Mouse (Mus musculus) urinary bladder, postnatal 25 days (tissue): ENCODE results near the gene Dpf2.
"Not testable (repeated sequence)": the region's sequence is repeated elsewhere in the genome, so short reads cannot be mapped to it uniquely, and the experiment has no call there.

Source experiments
- DNase-seq: peaks from one replicate; pipeline ENCODE4 v3.0.0; 2022; ENCODE audit warnings: low spot score

Dpf2 gene

DNA sequence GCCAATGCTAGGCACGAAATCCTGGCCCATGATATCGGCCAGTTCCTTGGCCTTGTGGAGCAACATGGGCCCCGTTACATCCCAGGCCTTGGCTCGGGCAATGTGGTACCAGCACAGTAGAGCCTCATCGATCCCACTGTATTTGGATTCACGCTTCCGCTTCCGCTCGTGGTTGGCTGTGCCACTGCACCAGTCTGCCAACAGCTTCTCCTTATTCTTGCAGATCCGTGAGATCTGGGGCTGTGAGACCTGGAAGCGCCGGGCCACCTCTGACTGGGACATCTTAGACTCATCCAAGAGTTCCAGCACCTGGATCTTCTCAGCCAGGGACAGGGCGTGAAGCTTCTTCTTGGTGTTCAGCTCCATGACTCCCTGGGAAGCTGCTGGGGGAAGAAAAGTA is 20.1 kb downstream of the Dpf2 start:
- no peak for DNase-seq

DNA sequence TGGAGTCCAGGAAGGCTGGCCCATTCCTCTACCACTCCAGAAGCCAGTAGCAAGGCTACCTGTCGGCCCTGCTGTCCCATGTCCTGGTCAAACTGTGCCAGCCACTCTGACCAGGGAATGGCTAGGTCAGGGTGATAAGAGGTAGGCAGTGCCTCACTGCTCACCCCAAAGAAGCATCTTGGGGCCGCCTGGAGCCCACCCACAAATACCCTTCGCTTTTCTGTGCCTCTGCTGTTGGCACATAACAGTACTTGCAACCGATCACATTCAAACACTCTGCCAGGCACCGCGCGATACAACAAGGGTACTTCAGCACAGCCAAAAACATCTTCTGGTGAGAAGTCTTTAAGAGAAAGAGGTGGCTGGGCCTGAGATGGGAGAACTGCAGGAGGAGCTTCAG is 20.5 kb downstream of the Dpf2 start:
- DNase-seq: no peak

DNA sequence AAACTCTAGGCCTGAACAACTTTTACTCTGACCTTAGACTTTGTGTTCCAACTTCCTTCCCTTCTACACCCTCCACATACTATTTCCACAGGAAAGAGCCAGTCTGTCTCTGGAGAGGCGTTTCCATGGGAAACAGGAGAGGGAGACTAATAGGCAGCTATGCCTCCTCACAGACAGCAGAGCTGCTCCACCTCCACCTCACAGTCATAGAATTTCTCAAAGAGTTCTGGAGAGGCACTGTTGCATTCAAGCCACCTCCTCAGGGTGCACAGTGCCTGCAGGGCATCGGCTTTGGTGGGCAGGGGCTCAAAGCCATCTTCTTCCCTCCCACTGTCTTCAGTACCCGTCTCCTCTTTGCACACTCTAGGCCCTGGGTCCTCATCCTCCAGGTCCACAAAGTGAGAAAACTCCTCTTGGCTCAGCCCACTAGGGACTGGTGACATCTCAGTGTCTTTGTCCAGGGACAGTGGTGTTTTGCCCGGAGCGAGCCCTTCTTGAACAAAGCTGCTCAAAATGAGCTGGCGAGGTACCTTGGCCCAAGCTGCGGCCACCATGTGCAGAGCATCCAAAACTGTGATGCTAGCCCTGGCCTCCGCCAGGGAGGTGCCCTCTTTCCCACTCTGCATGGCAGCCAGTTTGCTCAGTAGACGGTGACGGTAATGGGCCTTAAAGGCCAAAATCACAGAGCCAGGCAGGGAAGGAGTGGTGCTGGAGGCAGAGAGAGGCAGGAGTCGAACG is 21.1 kb downstream of the Dpf2 start:
- DNase-seq: no peak

DNA sequence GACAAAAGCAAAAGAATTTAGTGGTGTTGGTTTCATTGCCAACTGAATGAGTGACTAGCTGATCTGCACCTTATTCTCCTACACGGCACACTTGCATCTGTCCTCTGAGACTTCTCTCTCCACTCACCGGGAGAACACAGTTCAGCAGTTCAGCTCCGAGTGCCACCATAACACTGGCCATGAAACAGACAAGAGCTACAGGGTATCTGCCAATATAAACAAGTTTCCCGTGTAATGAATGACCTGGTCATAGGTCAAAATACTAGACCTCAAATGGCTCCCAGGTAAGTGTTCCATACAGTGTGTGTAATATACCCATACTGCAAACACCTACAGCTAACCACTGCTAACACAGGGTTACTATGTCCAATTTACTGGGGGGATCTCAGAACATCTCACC is 23.6 kb downstream of the Dpf2 start:
- DNase-seq: no peak

DNA sequence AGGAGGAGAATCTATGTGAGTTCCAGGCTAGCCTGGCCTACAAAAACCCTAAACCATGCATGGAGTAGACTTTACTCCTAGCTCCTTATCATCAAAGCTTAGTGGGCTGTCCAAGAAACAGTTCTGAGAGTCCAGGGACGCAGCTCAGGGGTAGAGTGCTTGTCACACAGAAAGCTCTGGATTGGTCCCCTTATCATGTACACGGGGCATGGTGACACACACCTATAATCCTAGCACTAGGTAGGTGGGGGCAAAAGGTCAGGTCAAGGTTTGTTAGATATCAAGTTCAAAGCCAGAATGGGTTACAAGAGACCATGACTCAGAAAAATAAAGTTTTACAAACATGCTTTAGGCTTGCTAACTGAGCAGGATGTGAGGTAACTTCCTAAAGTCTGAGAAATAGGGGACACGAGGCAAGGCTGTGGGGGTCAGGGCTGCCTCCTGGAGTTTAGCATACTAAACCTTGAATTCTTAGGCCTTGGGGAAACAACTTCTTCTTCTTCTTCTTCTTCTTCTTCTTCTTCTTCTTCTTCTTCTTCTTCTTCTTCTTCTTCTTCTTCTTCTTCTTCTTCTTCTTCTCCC is 25.5 kb downstream of the Dpf2 start:
- DNase-seq: no peak

DNA sequence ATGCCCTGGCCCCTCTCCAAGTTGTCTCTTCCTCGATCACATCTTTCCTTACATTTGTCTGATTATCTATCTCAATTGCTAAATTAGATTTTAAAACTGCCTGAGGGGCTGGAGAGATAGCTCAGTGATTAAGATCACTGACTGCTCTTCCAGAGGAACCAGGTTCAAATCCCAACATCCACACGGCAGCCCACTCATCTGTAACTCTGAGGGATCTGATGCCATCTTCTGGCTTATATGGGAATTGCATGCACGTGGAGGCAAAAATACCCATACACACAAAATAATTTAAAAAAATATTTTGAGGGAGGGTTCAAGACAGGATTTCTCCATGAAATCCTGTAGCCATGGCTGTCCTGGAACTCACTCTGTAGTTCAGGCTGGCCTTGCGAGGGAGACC is 27.0 kb downstream of the Dpf2 start:
- DNase-seq: no peak

DNA sequence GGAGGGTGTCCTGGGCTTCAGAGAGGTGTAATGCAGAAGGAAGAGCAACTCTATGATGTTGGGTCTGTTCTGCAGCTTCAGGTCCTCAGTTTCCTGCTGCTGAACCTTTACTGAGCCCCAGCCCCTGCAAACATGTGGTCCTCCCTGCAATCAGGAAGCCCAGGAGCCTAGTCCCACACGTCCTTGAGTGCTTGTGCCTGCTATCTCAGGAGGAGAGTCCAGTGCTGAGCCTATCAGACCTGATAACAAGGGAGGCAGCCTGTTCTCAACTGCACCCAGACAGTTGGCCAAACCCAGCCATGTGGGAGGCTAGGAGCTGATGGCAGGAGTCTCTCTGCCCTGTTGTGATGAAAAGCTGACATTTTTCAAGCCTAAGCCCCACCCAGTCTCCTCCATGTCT is 28.9 kb downstream of the Dpf2 start:
- no peak for DNase-seq

DNA sequence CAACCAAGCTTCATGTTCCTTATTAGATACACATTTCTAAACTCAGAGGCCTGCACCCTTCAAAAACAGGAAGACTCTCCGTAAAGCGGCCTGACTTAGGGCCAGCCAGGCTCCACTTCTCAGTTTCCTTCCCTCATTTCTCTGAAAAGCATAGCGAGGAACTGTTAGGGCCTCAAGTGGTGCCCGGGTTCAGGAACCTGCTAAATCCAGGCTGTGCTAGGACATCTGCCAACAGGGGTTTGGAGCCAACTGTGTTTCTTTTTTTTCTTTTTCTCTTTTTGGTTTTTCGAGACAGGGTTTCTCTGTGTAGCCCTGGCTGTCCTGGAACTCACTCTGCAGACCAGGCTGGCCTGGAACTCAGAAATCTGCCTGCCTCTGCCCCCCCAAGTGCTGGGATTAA is 30.7 kb downstream of the Dpf2 start:
- DNase-seq: not testable (repeated sequence)

DNA sequence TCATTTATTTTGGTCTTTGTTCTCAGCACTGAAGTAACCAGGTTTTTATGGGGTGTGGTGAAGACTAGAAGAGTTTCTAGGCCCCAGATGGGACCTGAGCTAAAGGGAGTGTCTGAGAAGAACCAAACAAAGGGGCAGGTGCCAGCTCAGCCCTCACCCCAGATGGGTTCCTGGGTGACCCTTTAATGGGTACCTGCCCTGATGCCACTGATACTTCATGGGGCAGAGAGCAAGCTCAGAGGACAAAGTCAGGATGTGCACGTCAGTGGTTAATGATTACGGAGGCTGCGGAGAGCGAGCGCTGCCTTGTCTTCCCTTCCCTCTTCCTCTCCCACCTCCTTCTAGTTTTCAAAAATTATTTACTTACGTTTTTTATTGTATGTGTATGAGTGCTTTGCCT is 31.7 kb downstream of the Dpf2 start:
- no peak for DNase-seq

DNA sequence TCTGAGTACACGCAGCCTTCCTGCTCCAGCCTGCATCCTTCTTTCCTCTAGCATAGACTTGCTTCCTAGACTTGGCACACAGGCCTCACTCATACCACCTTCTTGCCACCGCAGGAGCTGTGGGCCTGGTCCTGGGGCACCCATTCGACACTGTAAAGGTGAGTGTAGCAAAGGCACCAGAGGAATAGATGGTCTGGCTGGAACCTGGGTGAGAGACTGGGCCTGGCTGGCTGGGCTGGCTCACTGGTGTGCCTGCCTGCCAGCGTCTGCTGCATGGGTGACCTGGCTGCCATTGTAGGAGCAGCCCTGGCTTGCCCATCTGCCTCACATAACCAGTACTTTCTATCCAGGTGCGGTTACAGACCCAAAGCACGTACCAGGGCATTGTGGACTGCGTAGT is 33.1 kb downstream of the Dpf2 start:
- no peak for DNase-seq

DNA sequence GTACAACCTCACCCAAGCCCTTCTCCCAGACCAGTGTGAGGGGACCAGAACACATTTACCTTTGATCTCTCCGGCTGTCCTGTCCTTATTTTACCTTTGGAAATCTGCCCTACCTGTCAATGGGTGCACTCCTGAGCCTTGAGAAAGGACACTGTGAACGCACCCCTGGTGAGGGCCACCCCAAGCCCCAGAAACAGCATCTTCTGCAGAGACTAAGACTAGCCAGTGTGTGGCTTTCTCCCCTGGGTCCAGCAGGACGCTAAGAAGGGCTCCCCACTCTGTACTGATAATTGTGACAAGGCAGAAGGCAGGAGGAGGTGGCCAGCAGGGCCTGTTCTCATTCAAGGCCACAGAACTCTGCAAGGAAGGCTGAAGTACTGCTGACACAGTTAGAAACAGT is 33.9 kb downstream of the Dpf2 start:
- no peak for DNase-seq

DNA sequence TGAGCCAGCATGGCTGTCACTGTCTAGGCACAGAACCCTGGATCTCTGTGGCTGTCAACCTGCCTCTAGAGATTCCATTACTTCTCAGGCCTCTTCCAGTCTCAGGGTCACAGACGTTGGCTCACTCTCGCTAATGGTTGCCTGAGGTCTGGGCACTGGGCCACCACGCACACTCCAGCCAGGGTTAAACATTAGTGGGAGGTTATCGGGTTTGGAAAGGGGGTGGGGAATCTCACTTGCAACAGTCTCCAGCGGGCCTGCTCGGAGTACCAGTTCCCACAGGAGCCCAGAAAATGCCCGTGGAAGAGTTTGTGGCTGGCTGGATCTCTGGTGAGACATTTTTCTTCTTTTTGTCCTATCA is 34.5 kb downstream of the Dpf2 start:
- DNase-seq: no peak

DNA sequence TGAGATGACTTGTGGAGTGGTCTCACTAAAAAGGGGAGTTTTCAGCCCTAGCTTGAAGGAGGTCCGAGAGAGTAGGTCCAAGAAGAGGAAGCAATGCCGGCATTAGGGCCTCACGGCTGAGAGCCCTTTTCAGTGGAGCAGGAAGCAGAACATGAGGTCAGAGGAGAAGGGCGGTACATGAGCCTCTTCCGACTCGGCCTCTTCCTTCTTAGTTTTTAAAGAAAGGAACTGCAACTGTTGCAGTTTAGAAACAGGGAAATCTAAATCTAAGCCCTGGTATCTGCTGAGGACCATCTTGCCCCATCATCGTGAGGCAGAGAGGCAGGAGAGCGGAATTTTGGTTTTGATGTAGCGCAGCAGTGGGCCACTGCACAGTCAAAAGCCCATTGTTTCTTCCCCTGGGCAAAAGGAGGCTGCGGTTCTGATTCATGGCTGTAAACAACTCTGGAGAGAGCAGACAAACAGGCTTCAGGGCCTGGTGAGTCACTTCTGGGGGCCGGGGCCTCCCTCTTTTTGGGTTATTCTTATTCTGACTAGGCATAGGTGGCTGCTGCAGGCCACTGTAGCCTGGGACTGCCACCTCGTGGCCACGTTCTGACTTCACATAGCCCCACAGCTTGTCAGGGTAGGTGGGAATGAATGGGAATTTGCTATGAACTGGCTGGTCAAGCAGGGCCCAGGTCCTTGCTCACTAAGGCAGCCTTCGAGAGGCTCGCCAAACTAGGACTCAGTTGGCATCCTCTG is 35.0 kb downstream of the Dpf2 start, which contains the start of gene Slc25a45:
Gene Slc25a45, plus strand, starts transcription at position 191 of the 744 bp plus-strand sequence.
- DNase-seq: peak; percentile 63

DNA sequence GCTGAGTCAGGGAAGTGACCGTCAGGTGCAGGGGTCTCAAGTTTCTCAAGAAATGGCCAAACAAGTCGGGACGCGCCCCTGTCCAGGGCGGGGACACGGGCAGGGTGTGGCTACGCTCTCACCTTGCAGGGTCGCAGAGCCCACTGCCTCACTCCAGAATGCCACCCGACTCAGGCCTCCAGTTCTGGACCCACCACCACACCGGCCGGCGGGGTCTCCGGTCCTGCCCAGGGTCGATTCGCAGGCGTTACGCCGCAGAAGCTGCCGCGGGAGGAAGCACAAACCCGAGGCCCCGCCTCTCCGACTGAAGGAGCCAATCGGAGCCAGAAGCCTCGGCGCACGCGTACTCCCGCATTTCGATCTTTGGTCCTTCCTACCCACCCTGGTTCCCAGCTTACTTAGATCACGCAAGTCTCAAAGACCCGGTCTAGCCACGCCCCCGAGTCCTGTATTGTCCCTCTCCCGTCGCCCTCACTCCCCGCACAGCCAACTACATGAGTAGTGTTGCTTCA is 37.8 kb downstream of the Dpf2 start, which contains the start of gene Frmd8:
Gene Frmd8, minus strand, starts transcription at position 306 of the 512 bp plus-strand sequence.
- DNase-seq: peak; percentile 91

DNA sequence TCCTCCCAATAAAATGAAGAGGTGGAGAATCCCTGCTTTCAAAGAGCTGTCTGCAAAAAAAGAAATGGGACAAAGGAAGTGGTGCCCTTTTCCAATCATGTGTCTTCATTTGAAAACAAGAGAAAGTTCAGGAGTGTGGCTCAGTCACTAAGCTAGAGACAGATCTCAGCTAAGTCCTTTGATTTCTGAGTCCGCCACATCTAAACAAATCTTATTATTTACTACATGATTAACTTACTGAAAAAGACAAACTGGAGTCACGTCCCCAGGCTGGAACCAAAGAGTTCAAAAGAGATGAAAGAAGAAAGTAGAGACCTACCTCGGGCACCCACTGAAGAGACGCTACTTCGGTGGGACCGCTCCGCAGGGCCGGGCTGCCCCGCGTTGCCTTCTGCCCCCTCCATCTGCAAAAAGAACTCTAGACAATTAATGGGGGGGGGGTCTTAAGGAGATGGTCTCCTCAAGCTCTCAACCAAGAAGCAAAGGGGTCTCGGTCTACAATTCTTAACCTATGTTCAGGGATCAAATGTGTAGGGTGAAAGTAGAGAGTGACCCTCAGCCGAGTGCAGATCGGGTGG is 38.3 kb downstream of the Dpf2 start:
- DNase-seq: no peak

DNA sequence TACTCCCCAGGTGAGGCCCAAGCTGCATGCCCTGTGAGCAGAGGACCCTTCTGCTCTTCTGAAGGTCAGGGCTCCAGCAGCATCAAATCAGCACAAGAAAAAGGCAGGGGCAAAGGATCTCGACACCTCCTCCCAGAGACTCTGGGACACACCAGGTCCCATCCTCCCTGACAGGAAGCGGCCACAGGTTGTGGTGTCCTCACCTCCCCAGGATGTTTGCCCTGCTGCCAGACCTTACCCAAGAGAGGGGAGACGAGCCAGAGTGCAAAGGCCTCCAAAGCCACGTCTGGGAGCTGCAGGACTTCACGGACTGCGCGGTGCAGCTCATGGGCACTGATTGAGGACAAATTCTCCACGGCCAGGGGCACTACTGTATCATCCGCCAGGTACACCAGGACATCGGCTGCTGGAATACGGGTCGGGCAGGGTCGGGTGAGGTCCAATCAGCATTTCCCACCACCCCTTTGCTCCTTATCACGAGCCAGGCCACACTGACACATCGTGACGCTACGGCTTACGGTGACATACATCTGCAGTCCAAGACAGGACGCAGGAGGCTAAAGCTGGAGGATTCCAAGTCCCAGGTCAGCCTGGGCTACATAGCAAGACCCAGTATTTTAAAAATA is 39.8 kb downstream of the Dpf2 start:
- DNase-seq: no peak

DNA sequence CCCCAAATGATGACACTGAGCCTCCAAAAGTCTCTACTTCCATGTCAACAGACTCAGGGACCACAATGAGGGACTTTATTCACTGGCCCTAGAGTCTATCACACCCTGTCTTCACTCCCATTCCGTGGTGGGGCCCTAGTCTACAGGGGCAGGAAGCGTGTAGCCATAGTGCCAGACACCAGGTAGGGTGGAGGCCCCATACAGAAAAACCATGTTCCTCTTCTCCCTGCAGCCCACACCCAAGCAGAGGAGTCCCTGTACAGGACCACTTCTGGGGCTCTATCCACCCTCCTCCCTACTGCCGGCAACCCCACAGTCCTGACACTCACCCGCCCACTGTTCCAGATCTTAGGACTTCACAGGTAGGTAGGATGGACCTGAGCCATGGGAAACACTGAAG is 40.3 kb downstream of the Dpf2 start:
- DNase-seq: no peak

DNA sequence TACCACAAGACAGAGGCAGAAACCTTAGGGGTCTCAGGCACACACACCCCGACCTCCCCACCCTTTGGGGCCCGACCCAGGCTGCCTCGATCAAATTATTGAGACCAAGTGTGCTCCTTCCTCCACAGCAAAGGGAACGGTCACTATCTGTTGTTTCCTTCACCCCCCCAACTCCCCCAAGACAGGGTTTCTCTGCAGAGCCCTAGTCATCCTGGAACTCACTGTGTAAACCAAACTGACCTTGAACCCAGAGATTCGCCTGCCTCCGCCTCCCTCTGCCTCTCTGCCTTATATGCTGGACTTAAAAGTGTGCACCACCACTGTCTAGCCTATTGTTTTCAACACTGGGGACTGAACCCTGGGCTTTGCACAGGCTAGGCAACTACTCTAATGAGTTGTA is 41.1 kb downstream of the Dpf2 start:
- no peak for DNase-seq

DNA sequence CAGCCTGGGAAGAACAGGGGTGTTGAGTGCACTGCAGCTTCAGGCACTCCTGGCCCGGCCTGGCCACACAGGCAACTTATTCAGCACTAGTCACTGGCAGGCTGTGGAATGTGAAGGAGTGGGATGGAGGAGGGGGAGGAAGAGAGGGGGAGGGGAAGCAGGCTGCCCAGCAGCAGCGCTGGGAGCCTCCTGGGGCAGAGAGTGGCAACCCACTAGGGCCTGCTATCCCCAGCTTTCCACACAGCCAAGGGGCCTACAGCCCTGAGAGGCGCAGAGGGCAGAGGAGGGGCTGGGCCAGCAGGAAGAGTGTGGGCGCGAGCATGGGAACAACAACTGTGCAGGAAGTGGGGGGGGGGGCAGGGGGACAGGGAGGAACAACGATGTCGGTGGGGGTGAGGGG is 41.5 kb downstream of the Dpf2 start:
- no peak for DNase-seq

DNA sequence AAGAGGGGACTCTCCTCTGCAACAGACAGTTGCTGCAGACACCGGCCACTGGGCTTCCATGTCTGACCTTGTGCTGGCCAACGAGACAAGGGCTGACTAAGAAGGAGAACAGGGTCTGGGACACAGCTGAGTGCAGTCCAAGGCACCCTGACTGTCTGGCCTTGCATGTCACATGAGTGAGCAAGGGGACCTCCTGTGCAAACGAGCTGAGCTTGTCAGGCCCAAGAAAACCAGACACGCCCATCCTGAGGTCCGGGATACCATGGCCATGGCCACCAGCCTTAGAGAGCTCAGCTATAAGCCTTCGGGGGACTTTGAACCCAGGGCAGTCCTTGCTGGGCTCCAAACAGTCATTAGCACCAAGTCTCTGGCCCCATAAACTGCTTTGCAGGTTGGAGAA is 44.7 kb downstream of the Dpf2 start:
- DNase-seq: no peak

DNA sequence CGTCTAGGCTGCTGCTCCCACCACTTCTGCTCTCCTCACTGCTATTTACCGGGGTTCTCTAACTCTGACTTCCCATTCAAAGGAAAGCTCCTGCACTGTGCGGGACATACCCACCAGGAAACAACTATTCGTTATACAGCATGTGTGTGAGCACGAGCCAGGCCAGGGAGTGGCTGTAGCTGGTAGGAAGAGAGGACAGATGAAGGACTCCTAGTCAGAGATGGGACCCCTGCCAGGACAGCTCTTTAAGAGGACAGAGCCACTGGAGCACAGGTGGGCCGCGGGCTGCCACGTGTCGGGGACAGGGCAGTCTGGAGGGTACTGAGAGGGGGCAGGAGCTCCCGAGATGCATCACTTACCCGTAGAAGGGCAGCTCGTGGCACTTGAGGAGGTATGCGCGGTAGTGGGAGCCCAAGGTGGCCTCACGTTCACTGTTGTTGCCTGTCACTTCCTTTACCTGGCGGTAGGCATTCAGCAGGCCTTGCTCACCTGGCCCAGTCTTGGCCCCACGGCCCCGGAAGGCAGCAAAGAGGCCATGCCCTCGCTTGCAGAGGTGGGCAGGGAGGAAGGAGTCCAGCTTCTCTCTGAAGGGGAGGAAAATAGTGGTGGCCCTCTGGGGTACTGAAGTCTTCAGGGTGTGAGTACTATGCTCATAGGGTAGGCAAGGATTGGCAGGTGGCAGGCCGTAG is 48.0 kb downstream of the Dpf2 start:
- no peak for DNase-seq

DNA sequence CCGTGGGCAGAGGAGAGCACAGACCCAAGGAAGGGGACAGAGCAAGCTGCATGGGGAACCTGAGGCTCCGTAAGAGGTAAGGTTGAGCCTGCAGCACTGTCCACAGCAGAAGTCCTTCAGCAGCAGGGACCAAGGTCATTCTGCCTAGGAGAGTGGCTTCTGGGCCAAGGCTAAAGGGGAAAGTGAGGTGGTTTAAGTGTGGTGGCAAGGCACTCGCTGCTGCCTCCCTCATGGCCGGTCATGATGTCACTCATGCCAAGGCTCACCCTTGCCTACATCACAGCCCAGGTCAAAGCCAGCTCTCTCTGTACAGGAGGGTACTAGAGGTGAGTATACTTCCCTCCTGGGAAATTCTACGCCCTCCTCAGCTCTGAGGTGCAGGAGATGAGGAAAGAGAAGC is 49.0 kb downstream of the Dpf2 start:
- no peak for DNase-seq
